Mouse (Mus musculus): Measurements from ENCODE around the gene Hist1h4k.

DNA sequence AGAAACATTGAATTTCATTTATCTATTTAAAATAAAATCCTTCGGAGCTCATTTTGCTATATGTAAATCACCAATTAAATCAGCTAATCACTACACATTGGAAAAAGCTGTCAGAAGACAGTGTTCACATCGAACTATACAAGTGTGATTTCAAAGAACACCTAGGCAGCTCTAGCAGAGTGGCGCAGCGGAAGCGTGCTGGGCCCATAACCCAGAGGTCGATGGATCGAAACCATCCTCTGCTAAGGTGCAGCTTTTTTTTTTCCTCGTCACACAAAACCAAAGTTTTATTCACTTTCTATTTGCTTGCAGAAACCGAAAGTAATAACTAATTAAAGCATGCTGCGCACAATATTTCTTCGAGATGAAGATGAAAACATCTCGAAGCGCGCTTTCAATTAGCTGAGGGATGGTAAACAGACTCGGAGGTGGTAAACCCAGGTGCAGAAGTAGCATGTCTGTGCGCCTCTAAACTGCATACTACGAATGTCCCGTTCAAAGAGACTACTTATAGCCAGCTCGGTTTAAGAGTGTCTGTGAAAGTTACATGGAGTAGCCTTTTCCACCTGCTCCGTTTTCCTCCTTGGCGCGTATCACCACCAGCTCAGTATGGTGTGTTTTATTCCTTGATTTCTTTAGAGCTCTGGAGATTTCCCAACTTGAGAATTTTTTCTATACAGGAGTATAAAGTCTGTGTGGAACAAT, 39.3 kb downstream of the Hist1h4k start:
- TF ChIP-seq CTCF (IDR thresholded peaks at IDR 0.05; ENCODE audit: extremely low read depth, insufficient read depth, low read length) (no peak), POLR2A (IDR thresholded peaks at IDR 0.05; ENCODE audit: extremely low read depth, insufficient read depth, low read length) (no peak)
